Mouse (Mus musculus): ENCODE measurements at regions not wholly inside any gene's neighbourhood (a gene's known extent, or its start where the extent isn't known, plus 50 kb on each side); places are given as distances from the start of the nearest gene placed in this dataset.

DNA sequence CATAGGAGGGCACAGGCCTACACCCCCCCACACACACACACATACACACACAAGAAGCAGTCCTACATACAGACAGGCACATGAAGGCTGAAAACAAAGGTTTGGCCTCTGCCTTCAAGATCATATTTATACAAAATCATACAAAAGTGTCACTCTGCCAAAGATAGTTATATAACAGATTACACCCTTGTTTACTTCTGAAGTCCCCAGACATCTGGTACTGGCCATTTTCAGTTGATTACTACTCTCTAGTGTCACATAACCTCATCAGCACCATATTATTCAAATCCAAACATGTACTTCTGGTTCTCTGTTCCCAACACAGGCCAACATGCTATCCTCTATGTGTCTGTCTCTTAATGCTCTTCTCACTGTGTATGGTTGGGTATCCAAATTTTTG lies 619.7 kb downstream of the Nova1 start:
- no peak overlapping the region for H3K27ac ChIP-seq (ENCODE audit: insufficient read depth, low read depth)
- no peak overlapping the region for H3K9ac ChIP-seq (ENCODE audit: insufficient read depth, low read depth)
- dilution Hi-C loops (cut with MboI; ENCODE audit: extremely low pct_ligation_motif_present, extremely low pct_unique_long_range_greater_than_20kb, low sequenced_read_pairs), result no loop called here
- H3K79me2 ChIP-seq (replicated peaks; ENCODE audit: control insufficient read depth, extremely low read depth, insufficient read depth, poor library complexity, severe bottlenecking), result no peaks in the 10 kb centered on the region
- no peaks in the 10 kb centered on the region for H3K36me3 ChIP-seq (replicated peaks in 1 of 2; ENCODE audit: control insufficient read depth in 1 of 2, insufficient read depth in 1 of 2, low read length in 1 of 2)
- H3K4me1 ChIP-seq (ENCODE audit: control insufficient read depth in 1 of 2, insufficient read depth in 2 of 2), result no peaks in the 10 kb centered on the region
- in situ Hi-C loops (cut with MboI; ENCODE audit: low pct_ligation_motif_present, low pct_unique_long_range_greater_than_20kb, low sequenced_read_pairs), result no loop called here
- H3K9me3 ChIP-seq (replicated peaks; ENCODE audit: low read length), result peaks cover 24% of the 10 kb centered on the region
- no peak overlapping the region for H3K4me2 ChIP-seq (ENCODE audit: insufficient read depth, low read depth, poor library complexity, severe bottlenecking)
- DNase-seq (ENCODE audit: extremely low read depth), result no peak
- TF ChIP-seq RAD21 (IDR thresholded peaks at IDR 0.05; ENCODE audit: low read depth, low read length), result no peak
- TF ChIP-seq ZMIZ1 (IDR thresholded peaks at IDR 0.05; ENCODE audit: low read depth, low read length), result no peak
- TF ChIP-seq MAZ (IDR thresholded peaks at IDR 0.05; ENCODE audit: low read depth, low read length), result no peak
- TF ChIP-seq MAX (IDR thresholded peaks at IDR 0.05; ENCODE audit: low read length), result no peak
- no peak for TF ChIP-seq ZNF384 (IDR thresholded peaks at IDR 0.05; ENCODE audit: low read depth, low read length)
- no peak for TF ChIP-seq CTCF (conservative IDR thresholded peaks at IDR 0.05 in 1 of 2, IDR thresholded peaks at IDR 0.05 in 1 of 2; ENCODE audit: low read depth in 2 of 2, low read length in 2 of 2)
- no peak for TF ChIP-seq BHLHE40 (IDR thresholded peaks at IDR 0.05; ENCODE audit: low read depth, low read length)
- TF ChIP-seq IRF4 (IDR thresholded peaks at IDR 0.05; ENCODE audit: low read depth, low read length), result no peak
- TF ChIP-seq POLR2A (IDR thresholded peaks at IDR 0.05; ENCODE audit: low read depth, low read length), result no peak
- no peak for TF ChIP-seq JUND (conservative IDR thresholded peaks at IDR 0.05; ENCODE audit: low read depth, low read length)
- no peak for TF ChIP-seq ZKSCAN1 (IDR thresholded peaks at IDR 0.05; ENCODE audit: borderline replicate concordance, low read depth, low read length)
- no peak for TF ChIP-seq MXI1 (IDR thresholded peaks at IDR 0.05; ENCODE audit: low read depth, low read length)
- no peak for TF ChIP-seq PAX5 (IDR thresholded peaks at IDR 0.05; ENCODE audit: low read length)
- TF ChIP-seq TBP (conservative IDR thresholded peaks at IDR 0.05; ENCODE audit: low read depth, low read length), result no peak
- TF ChIP-seq TCF12 (IDR thresholded peaks at IDR 0.05; ENCODE audit: low read depth, low read length), result no peak
- TF ChIP-seq GABPA (IDR thresholded peaks at IDR 0.05; ENCODE audit: insufficient replicate concordance, low read depth, low read length), result no peak
- TF ChIP-seq CHD1 (IDR thresholded peaks at IDR 0.05; ENCODE audit: low read depth, low read length), result no peak
- H3K4me3 ChIP-seq (replicated peaks in 1 of 3; ENCODE audit: low read depth in 2 of 3, low read length in 2 of 3, poor library complexity in 1 of 3), result no peak overlapping the region
- no peaks in the 10 kb centered on the region for H3K27me3 ChIP-seq (replicated peaks)

DNA sequence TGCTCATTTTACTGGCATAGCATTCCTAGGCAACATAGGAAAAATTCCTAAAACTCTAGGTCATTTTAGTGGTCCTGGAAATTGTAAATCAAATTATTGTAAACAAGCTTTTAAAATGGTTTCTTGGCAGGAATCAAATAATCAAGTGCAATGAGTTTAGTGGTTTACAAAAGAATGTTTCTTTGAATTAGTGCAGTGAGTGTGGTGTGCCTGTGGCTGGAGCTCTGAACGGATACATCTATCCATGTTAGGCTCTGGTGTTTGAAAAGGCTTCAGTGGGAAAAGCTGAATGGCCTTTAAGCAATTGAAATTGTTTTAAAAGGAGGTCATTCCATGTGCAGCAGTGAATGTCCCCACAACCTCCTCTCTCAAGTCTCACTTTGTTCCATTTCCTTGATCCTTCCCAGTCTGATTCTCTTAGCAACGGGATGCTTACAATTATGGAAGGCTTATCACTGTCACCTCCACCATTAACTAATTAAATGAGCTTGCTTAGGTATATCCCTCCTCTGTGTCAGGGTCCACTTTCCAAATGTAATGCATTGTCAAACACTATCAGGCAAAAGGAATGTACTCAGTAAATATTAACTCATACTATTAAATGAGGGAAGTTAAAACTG lies 621.1 kb downstream of the Nova1 start:
- Histone ChIP-seq H3K4me2 (ENCODE audit: insufficient read depth, low read depth, poor library complexity, severe bottlenecking) (no peak overlapping the region), H3K36me3 (replicated peaks in 1 of 2; ENCODE audit: control insufficient read depth in 1 of 2, insufficient read depth in 1 of 2, low read length in 1 of 2) (no peaks in the 10 kb centered on the region), H3K9ac (ENCODE audit: insufficient read depth, low read depth) (no peak overlapping the region), H3K4me1 (ENCODE audit: control insufficient read depth in 1 of 2, insufficient read depth in 2 of 2) (no peaks in the 10 kb centered on the region), H3K79me2 (replicated peaks; ENCODE audit: control insufficient read depth, extremely low read depth, insufficient read depth, poor library complexity, severe bottlenecking) (no peaks in the 10 kb centered on the region), H3K27me3 (replicated peaks) (no peaks in the 10 kb centered on the region), H3K27ac (ENCODE audit: insufficient read depth, low read depth) (no peak overlapping the region), H3K9me3 (replicated peaks; ENCODE audit: low read length) (peaks cover 23% of the 10 kb centered on the region), H3K4me3 (replicated peaks in 1 of 3; ENCODE audit: low read depth in 2 of 3, low read length in 2 of 3, poor library complexity in 1 of 3) (no peak overlapping the region)
- no peak for DNase-seq (ENCODE audit: extremely low read depth)
- dilution Hi-C loops (cut with MboI; ENCODE audit: extremely low pct_ligation_motif_present, extremely low pct_unique_long_range_greater_than_20kb, low sequenced_read_pairs) (no loop called here), in situ Hi-C loops (cut with MboI; ENCODE audit: low pct_ligation_motif_present, low pct_unique_long_range_greater_than_20kb, low sequenced_read_pairs) (no loop called here)
- TF ChIP-seq KAT2A (IDR thresholded peaks at IDR 0.05; ENCODE audit: insufficient replicate concordance, low read length) (no peak), NRF1 (IDR thresholded peaks at IDR 0.05; ENCODE audit: low read depth, low read length) (no peak), ETS1 (conservative IDR thresholded peaks at IDR 0.05; ENCODE audit: low read depth, low read length) (no peak), MEF2A (IDR thresholded peaks at IDR 0.05; ENCODE audit: borderline replicate concordance, low read depth, low read length) (no peak), USF1 (IDR thresholded peaks at IDR 0.05; ENCODE audit: low read depth, low read length) (no peak), SMC3 (IDR thresholded peaks at IDR 0.05; ENCODE audit: low read depth, low read length) (no peak), CHD1 (IDR thresholded peaks at IDR 0.05; ENCODE audit: low read depth, low read length) (no peak), POLR2AphosphoS2 (IDR thresholded peaks at IDR 0.05; ENCODE audit: low read depth, low read length) (no peak), TBP (conservative IDR thresholded peaks at IDR 0.05; ENCODE audit: low read depth, low read length) (no peak)

All from CH12.LX (cell line).